Mouse (Mus musculus) C2C12 (cell line): ENCODE data around the gene Asic2.

Source experiments
- CTCF ChIP-seq: IDR thresholded peaks from one replicate; pipeline ENCODE4 v1.5.1; 2011; ENCODE audit not compliant: control insufficient read depth, insufficient read depth, insufficient read length
- MAX ChIP-seq: IDR thresholded peaks from one replicate; pipeline ENCODE4 v1.6.1; 2011; ENCODE audit warnings: mild to moderate bottlenecking, control low read depth

DNA sequence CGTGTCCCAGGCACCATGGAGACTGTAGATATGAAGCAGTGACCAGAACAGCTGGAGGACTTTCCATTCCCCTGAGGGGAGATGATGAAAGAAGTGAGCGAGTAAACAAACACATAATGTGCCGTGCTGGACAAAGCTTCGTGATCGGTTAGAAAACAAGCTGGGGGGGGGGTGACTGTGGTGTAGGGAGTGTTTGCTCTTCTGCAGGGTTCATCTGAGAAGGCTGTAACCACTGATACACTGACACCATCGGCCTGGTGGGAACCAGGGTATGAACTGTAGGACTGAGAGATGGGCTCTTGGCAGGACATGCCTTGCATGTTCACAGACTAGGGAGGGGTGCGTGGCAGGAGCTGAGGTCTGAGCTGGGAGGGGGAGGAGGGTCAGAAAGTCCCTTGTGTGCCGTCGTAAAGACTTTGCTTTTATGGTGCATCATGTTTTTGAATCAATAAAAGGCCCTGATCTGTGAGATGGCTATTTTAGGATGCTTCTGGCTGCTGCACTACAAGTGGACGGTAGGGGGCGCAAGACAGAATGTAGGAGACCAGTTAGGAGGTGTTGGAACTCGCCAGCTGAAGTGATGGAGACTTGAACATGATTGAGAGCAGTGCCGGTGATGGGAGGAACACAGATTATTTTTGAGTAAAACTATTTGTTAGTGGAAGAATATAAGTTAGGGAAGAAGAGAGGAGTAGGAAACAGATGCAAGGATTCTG, 728.1 kb downstream of the Asic2 start:
- TF ChIP-seq CTCF (no peak), MAX (no peak)
